Mouse (Mus musculus) E14TG2a.4 (cell line): ENCODE measurements at regions not wholly inside any gene's neighbourhood (a gene's known extent, or its start where the extent isn't known, plus 50 kb on each side); places are given as distances from the start of the nearest gene placed in this dataset.
A peak's percentile ranks its signal among the peaks of the same experiment; 100 is the strongest.
"Not testable (repeated sequence)": the region's sequence is repeated elsewhere in the genome, so short reads cannot be mapped to it uniquely, and the experiment has no call there.

Source experiments
- H3K27me3 ChIP-seq: 2 replicates; pipeline ENCODE4 v1.6.1; 2014; ENCODE audit warnings: low read length, control low read depth; ENCODE audit not compliant: insufficient read depth
- H3K36me3 ChIP-seq: 2 replicates; pipeline ENCODE4 v1.6.1; 2014; ENCODE audit warnings: low read length, control low read depth; ENCODE audit not compliant: insufficient read depth
- H3K4me1 ChIP-seq: replicated peaks from 2 replicates; pipeline ENCODE4 v1.6.1; 2014; ENCODE audit warnings: low read depth, low read length, control low read depth
- H3K4me3 ChIP-seq: replicated peaks from 2 replicates; pipeline ENCODE4 v1.5.1; 2014; ENCODE audit warnings: mild to moderate bottlenecking, low read length
- H3K9me3 ChIP-seq: 2 replicates; pipeline ENCODE4 v1.6.1; 2014; ENCODE audit warnings: low read length, control low read depth
- CTCF ChIP-seq: conservative IDR thresholded peaks from 2 replicates; pipeline ENCODE4 v1.5.1; 2014; ENCODE audit warnings: low read length
- NANOG ChIP-seq: IDR thresholded peaks from 2 replicates; pipeline ENCODE4 v1.6.1; 2014; ENCODE audit warnings: borderline replicate concordance, low read length, mixed read lengths
- POU5F1 ChIP-seq: IDR thresholded peaks from 2 replicates; pipeline ENCODE4 v1.6.1; 2014; ENCODE audit warnings: low read length, borderline replicate concordance

DNA sequence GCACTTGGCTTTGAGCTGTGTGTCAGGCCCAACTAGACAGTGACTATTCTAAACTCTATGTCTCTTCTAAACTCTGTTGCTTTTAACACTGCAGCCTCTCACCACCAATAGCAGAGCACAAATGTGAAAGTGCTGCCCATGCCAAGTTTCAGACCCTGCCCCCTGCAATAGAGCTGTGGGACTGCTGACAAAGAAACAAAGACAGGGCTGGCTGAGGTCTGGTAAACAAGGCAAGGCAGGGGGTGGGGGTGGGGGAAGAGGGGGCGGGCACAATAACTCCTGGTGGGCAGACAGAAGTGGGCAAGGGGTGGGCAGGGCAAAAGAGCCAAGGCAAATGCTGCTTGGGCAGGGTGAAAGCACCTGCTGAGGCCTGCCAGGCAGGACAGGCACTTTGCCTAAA lies 172.9 kb upstream of the 9130204L05Rik start:
- Histone ChIP-seq H3K27me3 (no peaks in the 10 kb centered on the region), H3K9me3 (no peaks in the 10 kb centered on the region), H3K4me3 (no peak overlapping the region), H3K36me3 (no peaks in the 10 kb centered on the region), H3K4me1 (no peaks in the 10 kb centered on the region)
- TF ChIP-seq POU5F1, result no peak
- no peak for TF ChIP-seq NANOG
- no peak for TF ChIP-seq CTCF

DNA sequence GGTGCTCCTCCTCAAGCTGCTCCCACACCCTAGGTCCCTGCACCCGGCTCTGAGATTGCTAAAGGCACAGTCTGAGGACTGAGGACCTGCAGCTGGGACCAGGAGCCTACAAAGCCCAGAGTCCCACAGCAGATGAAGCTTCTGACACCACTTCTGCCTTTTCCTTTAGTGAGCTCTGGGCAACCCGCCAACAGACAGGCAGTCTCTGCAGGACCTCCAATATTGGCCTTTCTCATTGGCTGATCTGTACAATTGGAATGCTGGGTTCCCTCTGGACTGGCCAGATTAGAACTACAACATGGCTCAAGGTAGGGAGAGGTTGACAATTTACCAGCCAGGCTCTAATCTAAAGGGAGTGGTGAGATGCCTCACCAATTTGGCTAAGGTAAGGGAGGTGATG lies 164.3 kb upstream of the 9130204L05Rik start:
- not testable (repeated sequence) for H3K36me3 ChIP-seq, H3K27me3 ChIP-seq, H3K4me1 ChIP-seq, H3K4me3 ChIP-seq
- peaks cover 22% of the 10 kb centered on the region for H3K9me3 ChIP-seq

DNA sequence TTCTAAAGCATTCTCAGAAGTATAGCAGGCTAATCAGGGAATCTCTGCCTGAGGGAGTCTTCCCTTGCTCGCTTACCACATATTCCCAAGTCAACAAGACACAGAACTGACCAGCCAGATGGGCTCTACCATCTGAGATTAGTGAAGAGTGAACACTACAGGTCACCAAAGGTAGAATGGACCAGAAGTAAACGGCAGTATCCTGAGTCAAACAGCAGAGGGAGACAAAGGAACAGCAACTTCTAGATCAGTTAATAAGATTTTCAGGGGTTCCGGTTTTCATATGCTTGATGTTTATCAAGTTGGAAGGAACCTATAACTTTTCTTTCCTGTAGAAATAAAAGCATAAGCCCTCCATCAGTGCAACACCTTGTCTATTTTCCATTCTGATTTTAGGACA lies 132.6 kb upstream of the 9130204L05Rik start:
- Histone ChIP-seq H3K4me3 (no peak overlapping the region), H3K4me1 (no peaks in the 10 kb centered on the region), H3K36me3 (no peaks in the 10 kb centered on the region), H3K27me3 (no peaks in the 10 kb centered on the region), H3K9me3 (no peaks in the 10 kb centered on the region)
- TF ChIP-seq NANOG (no peak), CTCF (peak; percentile 62)

DNA sequence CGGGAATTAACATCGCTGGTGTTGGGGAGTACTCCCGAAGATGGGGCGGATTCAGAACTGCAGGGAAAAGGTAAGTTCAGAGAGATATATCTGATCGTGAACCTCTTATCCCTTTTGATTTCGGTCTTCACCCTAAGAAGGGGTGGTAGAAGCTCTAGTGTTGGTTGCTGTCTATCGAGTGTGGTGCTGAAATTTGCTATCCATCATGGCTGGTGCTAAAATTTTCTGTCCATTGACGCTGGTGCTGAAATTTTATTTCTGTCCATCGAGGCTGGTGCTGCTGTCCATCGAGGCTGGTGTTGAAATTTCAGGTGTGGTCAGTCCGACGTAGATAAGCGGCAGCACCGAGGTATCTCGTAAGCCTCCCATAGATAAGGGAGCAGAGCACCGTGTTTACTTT lies 122.7 kb upstream of the 9130204L05Rik start:
- Histone ChIP-seq H3K36me3 (no peaks in the 10 kb centered on the region), H3K4me1 (no peaks in the 10 kb centered on the region), H3K4me3 (no peak overlapping the region), H3K9me3 (peaks cover 86% of the 10 kb centered on the region), H3K27me3 (no peaks in the 10 kb centered on the region)
- TF ChIP-seq CTCF (no peak), NANOG (no peak), POU5F1 (no peak)
